Mouse (Mus musculus): ENCODE results near the gene Ghr.

Gene Ghr

DNA sequence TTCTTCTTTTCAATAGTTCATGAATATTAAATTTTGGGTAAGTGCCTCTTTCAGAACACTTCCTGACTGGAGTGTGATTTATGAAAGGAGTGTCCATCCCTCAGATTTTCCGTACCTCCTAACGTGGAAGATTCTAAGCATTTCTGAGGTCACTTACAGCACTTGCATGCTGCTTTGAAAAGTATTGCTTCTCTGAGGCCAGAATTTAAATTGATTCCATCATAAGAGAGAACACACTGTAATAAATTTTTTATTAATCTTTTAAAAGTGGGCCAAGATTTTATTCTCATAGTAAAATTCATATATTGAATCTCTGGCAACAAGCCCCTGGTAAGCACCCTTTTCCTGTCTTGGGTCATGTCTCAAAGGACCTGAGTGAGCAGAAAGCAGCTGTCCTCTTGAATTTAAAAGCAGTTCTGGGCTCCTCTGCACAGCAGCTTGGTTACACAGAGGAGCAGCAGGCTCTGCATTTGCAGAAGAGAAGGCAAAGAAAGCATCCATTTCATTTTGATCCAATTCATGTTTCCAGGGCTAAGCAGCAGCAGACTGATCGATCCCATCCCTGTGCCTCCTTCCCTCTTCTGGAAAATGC lies 46.9 kb downstream of the Ghr start:
- DNase-seq (ENCODE audit: low spot score) = no peak

DNA sequence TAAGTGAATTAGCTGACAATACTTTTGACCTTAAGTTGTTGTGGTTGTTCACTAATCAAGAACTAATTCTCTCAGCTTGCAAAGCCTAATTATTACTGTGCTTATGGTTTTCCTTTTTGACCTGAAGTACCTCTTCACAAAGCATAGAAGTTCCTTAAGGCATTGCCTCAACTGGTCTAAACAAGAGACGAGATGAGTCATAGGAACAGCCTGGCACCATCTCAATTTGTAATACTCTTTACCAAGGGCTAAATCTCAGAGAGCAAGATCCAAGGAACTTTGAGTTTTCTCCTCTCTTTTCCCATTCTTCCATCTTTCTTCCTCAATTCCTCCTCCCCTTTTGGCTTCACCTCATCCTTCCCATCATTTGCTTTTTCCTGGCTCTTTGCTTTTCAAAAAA lies 69.3 kb downstream of the Ghr start:
- no peak for DNase-seq (ENCODE audit: low spot score)

DNA sequence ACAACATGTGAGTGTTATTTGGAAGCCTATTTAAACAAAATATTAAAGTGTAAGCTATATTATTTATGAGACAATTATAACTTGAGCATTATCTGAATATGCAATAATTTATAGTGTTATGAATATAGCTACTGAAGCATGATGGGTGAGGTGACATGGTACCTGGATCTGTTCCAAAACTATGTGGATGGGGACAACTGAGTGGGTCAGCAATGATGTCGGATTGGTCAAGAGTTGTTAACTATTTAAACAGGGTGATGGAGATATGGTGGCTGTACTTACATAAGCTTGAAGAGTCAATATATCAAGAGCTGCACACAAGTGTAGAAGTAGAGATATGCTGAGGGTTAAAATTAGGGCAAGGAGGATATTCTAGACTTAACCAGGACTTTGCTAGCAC lies 70.9 kb downstream of the Ghr start:
- no peak for DNase-seq (ENCODE audit: low spot score)

DNA sequence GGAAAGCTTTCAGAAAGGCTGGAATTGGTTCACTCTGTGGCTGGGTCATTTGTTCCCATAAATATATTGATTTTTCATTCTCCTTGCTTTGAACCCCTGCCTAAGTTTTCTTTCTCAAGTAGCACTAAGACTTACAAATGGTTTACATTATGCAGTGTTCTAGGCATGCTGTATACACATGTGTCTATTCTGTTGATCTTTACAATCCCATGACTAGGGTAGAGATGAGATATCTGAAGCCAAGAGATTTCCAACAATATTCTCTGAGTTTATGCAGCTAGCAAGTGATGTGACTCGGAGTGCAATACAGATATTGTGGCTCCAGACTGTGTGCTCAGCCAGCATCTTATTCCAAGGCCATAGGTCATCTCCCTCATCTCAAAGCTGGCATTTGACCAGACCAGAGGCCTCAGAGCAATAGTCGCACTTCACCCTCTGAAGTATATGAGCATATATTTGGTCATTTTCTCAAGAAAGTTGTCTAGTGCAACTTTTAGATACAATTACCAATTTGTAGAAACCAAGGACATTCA lies 71.6 kb downstream of the Ghr start:
- no peak for DNase-seq (ENCODE audit: low spot score)

DNA sequence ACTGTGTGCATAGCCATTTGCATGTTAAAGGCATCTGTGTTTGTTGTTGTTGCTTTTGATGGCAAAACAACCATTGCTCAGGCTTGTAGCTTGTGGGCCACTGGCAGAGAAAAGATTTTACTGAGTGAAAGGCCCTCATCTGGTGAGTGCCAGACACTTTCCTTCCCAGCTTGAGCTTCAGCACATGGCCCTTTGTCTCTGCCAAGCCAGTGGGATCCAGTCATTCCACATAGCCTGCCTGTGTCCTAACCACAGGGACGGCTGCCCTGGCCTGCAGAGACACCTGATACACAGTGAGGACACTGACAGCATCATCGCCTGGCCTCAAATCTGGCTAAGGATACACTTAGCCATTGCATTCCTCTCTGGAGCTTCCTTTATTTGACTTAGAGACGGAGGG lies 74.2 kb downstream of the Ghr start:
- DNase-seq (ENCODE audit: low spot score) = no peak

DNA sequence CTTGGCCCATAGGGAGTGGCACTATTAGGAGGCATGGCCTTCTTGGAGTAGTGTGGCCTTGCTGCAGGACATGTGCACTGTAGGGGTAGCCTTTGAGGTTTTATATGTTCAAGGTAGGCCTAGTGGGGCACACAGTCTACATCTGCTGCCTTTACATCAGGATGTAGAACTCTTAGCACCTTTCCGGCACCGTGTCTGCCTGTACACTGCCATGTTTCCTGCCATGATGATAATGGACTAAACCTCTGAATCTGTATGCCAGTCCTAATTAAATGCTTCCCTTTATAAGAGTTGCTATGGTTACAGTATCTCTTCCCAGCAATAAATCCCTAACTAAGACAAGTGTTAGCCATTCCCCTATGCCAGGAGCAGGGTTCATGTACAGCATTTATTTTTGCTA lies 76.0 kb downstream of the Ghr start:
- DNase-seq (ENCODE audit: low spot score) = no peak

DNA sequence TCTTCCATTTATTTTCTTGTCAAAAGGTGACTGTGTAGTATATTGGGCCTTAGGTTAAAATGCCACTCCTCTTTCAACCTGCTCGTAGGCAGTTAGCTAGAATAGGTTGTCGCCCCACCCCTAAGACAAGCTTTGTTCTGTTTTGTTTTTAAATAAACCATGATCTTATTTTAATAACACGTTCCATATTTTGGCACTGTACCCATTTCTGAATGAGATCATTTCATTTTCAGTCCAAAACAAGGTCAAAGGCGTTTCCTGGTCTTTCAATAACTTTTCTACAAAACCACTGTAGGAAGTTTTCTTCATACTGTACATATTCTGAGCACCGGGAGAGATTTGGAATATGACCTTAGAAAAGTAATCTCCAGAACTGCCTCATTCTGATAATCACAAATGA lies 78.6 kb downstream of the Ghr start:
- no peak for DNase-seq (ENCODE audit: low spot score)

DNA sequence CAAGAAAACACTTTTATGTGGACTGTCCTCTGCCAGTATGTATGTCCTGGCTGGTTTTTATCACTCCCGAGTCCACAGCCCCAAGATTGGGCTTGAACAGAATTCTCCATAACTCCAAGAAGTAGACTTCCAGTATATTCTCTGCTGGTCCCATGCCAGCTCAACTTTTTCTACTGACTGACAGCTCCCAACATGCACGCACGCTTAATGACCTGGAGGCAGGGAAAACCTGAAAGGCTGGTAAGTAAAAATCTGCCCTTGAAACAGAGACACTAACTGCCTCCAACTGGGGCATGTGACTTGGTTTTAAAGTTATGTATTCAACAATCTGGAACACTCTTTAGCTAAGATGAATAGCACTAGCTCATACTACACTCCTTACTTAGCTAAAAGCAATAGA lies 81.6 kb downstream of the Ghr start:
- no peak for DNase-seq (ENCODE audit: low spot score)

DNA sequence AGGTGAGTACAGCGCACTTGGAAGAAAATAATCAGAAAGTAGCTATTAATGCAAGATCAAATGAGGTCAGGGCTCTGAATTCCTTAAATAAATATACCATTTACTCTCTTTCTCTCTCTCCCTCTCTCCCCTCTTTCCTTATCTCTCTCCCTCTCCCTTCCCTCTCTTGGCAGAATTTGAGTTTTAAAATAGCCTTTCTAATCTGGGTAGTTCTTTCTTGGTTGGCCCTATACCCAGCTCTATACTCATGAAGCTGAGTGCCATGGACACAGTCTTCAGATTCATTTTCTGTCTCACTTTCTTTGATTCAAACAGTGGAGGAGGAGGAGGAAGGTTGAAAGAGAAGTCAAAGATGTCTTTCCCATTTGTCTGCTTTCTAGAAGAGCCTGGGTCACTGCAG lies 84.3 kb downstream of the Ghr start:
- no peak for DNase-seq (ENCODE audit: low spot score)

DNA sequence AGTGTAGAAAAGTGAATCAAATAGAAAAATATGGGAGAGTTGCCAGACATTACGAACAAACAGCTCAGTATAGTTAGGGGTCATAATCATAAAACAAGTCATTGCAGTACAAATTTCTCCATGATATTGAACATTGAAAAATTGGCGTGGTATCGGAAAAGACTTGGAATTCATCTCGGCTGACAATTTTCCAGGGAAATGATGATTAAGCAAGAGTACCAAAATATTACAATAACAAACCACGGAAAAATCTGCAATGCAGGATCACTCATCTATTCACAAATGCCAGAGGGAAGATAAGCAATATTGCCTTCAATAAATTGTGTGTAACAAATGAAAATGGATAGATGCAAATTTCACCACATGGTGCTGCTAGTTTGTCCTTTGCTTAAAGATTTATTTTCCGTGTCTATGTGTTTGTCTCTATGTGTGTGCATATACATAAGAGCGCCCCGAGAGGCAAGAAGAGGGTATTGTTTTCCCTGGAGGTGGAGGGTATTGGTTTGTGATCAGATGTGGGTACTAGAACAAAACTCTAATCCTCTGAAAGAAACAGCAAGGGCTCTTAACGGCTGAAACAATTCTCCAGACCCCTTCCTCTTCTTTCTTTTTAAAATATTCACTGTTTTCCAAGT lies 85.2 kb downstream of the Ghr start:
- no peak for DNase-seq (ENCODE audit: low spot score)

DNA sequence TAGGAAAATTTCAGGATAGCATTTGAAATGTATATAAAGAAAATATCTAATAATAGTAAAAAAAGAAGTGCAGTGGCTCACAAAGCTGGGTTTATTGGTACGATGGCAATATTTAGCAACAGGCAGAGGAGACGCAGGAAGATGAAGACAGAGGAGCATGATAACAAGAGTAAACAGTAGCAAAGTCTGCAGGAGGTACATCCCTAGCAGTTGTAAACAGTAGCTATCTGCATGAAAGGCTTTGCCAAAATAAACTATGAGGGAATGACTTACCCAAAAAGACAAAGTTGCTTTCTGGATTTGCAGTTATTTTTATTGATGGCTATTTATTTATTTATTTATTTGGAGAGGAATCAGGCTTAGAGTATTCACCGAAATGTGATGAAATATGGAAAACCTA lies 92.4 kb downstream of the Ghr start:
- DNase-seq (ENCODE audit: low spot score) = no peak

DNA sequence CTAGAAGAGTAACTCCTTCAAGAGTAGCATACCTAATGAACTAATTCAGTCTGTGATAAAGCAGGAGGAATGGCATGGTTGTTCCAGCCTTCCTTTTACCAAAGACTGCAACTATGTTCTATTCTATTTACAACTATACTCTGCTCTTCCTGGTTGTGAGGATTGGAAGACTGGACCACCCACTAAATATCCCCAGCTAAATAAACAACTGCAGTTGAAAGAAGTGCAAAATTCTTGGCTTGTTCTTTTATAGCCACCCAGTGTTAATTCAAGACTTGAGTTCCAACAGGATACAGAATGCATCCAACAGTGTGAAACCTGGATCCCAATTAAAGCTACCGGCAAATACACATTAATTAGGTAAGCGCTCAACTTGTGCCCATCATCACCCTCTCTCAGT lies 93.3 kb downstream of the Ghr start:
- DNase-seq (ENCODE audit: low spot score) = no peak

DNA sequence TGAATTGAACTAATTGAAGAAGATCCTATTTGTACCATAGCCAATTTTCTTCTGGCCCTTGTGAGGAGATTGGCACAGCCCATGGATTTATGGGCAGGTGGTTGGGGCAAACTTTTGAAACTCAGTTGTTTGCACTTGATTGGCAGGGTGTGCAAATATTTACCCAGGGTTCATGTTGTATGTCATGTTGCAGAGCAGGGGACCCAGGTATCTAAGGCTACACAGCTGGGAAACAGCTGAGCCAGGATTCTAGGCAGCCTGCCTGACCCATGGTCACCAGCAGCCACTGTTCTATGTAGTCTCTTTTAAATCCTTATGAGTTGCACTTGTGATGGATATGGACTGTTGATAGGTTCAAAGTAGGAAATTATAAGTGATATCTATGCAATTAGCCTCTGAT lies 94.1 kb downstream of the Ghr start:
- no peak for DNase-seq (ENCODE audit: low spot score)

DNA sequence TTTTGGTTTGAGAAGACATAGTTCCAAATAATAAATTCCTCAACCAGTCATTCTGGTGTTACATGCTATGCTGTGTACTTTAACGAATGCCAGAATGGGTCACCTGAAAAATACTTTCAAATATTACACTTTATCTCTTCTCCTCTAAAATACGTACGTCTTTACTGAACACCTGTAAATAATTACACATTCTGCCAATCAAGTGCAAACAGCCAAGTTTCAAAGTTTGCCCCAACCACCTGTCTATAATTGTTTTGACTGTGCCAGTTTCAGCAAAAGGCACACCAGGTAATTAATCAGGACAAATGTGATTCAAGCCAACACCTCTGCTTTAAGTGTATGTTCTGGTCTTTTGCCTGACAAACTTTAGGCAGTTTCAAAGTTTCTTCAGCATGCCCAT lies 94.7 kb downstream of the Ghr start:
- no peak for DNase-seq (ENCODE audit: low spot score)

DNA sequence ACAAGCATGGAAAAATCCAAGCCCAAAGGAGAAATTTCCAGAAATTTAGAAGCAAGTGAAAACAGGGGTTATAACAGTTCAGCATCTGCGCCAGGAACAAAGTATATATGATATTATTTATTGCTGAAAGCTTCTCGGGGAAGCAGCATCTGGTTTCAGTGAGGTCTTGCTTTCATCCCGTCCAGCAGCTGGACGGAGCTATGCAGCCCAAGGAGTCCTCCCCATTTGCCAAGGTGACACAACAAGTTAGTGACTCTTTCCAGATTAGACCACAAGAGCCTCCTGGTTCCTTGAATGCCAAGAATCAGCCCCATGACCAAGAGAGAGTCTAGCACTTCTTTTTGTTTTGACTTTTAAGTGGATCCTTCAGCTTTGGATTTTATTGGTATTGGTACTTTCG lies 96.6 kb downstream of the Ghr start:
- no peak for DNase-seq (ENCODE audit: low spot score)

DNA sequence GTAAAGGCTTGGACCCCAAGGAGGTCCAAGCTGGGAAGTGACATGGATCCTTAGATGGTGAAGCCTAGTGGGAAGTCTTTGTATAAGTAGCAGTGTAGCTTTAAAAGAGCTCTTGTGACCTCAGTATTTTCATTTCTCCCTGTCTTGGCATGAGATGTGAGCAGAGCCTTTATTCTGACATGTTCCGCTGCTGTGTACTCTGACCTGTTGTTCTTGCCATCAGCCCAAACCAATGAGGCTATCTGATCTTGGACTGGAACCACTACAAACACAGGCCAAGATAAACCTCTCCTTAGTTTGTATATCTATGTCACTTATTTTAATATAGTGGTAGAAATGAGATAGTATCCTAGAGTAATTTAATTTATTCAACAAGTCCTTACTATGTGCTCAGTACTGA lies 97.9 kb downstream of the Ghr start:
- DNase-seq (ENCODE audit: low spot score) = no peak

DNA sequence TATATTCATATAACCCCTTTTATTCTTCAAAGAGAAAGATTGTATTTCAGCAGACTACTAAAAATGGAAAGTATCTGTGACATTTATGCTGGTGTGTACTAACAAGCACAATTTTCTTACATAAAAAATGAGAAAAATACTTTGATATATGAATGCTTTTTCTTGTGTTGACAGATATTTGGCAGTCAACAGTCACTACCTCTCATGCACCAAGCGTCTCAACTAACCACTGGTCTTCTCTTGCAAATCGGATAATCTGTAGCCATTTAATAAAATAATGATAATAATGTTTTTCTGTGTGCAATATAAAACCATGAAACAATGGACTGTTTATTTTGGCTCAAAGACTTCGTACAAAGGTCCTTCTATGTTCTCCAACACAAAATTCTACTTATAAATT lies 99.8 kb downstream of the Ghr start:
- DNase-seq (ENCODE audit: low spot score) = no peak

DNA sequence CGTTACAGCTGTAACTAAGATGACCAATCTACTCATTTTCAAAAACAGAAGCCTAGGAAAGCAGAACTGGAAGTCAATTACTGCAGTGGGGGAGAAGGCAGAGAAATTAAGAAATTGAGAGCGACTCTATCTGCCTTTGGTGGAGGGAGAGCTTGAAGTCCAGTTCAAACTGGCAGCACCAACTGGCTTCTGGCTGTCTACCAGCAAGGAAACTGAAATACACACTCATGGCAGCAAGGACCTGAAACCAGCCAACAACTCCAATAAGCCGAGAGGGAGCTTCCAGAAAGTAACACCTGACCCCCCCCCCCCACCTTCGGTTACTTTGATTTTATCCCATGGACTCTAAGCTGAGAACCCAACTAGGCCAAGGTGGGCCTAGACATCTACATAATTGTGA lies 114.1 kb downstream of the Ghr start:
- DNase-seq (ENCODE audit: low spot score) = no peak

DNA sequence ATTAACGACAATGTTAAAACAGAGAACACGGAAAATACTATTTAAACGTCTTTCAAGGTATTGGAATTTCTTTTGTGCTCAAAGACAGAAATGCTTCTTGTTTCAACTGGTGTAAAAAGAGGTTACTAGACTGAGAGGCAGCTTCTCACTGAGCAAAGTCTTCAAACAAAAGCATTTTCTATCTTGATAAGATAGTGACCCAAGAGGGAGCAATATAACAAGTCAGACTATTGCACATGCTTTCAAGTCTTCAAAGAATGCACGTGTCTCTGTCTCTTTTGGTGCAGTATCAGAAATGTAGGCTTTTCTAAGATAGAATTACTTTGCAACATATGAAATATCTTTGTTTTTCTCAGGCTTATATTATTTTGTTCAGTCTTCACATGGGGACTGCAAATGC lies 116.7 kb downstream of the Ghr start:
- DNase-seq (ENCODE audit: low spot score) = no peak

DNA sequence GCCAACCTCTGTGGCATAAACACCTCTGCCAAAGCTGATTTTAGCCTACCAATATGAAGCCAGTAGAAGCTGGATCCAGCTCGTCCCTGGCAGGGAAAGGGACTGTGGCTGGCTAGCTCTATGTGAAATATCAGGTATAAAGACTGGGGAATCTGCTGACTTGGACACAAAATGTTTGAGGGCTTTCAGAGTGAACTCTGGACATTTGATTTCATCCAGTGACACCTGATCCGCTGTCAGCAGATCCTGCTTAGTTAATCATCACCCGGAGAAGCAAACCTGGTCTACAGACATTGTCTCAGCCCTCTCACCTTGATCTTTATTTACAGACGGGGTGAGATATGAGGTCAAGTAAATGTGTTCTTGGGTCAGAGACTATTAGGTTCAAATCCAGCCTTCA lies 118.5 kb downstream of the Ghr start:
- no peak for DNase-seq (ENCODE audit: low spot score)

DNA sequence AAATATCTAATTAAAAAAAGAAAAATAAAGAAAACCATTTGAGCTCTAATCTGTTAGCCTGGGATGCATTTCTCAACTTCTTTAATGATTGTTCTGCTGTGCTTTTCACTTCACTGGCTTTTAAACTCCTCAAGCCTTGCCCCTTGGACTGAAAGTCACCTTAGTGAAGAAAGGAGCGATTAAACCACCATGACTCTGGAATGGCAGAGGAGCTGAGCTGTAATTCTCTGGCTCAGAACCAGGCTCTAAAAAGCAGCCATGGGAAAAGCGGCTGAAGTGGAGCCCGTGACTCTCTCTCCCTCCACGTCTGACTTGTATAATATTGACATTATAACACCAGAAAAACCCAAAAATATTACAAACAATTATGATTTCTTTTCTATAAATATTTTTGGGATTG lies 126.7 kb downstream of the Ghr start:
- no peak for DNase-seq (ENCODE audit: low spot score)

DNA sequence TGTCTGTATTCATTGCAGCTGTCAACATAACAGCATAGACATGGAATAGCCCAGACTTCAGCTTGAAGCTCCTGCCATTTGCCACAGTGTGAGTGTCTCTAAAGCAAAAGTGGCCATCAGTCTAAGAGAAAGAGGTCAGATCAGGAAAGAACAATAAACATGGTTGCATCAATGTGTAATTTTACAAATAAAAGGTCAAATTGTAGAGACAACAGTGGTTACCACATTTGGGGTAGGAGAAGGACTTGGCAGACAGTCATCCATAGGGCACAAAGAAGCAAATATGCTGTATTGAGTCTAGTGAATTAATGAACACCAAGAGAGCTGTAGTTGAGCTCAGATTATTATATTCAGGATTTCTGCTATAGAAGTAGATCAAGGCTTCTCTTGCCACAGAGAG lies 127.7 kb downstream of the Ghr start:
- DNase-seq (ENCODE audit: low spot score) = no peak

DNA sequence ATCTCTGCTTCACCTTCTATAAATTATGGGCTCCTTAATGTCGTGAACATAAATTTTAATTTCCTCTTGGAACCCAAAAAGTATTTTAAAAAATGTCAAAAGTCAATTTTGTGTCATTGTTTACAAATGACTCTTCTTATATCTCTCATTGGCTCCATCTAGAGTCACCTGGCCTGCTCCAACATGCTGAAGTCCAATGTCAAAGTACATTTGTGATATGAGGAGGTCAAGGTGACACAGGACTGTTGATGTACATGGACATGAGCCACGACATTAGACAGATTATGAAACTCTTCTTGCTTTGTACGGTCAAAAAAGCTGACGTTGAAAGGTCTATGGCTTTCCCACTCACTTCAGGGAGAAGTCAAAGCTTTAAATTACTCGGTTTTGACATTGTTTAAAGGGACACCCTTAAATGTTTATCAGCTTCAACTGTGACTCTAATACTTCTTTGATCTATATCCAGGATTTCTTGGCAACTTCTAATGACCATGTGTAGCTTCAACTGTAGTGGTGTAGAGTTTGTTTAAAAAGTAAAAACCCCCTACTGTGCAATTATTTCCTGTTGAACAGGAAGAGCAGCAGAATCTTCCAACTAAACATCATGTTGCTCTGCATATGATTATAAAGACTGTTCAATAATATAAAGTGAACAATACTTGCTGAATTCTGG lies 131.1 kb downstream of the Ghr start:
- DNase-seq (ENCODE audit: low spot score) = no peak

DNA sequence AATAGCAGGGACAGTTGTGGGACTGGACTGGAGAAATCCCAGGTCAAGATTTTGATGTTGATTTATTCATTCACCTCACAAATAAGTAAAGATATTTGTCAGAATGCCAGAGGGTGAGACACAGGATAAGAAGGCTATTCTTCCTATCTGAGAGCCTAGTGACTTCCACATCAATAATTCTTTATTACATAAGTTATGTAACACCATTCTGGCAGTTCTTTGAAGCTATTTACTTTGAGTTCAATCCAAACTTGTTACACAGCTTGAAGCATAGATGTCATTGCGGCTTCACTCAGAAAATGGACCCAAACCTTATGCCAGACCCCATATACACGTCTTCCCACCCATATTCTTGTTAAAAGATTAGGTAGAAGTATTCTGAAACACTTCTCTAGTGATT lies 133.7 kb downstream of the Ghr start:
- no peak for DNase-seq (ENCODE audit: low spot score)
